In the genomic region with DNA sequence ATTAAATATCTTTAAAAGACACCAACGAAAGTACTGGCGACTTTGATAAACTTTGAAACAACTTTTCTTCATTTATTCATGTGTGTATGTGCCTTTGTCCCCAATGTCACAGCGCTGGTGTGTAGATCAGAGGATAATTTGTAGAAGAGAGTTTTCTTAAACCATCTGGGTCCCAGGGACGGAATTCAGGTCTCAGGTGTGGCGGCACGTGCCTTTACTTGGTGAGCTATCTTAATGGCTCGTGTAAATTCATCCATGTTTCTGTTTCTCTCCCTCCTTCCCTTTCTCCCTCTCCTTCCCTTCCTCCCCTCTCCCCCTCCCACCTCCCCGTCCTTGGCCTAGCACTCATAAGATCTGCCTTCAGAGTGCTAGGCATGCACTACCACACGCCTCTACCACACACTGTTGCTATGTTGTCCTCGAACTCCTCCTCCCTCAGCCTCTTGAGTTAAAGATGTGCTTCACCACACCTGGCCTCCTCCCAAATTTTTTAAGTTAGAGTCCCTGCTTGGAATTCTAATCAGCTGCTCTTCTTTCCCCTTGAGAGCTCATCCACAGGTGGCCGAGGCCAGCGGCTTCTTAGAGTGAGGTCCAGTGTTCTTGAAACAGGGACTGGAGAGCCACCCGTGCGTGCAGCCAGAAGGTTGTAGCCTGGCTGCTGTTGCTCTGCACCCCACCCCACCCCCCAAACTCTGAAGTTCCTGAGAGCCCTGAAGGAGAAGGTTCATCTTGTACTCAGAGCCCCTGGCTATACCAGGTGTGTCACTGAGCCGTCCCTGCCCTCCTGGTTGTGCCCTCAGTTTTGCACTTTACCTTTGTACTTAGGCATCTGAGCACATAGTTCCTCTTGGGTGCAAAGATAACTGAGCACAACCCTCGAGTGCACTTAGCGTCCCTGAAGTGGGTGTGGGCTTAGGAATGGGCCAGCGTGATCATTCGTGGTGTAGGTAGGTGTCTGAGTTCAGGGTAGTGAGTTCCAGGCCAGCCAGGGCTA, we compare ENCODE assay signal across 8 mouse cellular contexts. TPM values are rescaled to one million over a fixed set of nuclear protein-coding genes. Genes with fewer than 3 reads are reported as not detected.
DNase-seq lines count a peak whose midpoint lies in the region; ATAC-seq and TF ChIP-seq lines count a peak whose summit lies in the region.

No protein-coding gene starts in this region.

- 27% methylated on average over 19 of the region's 19 CpGs for WGBS in hindbrain, embryonic 10.5 days
- 25% methylated on average over 19 of the region's 19 CpGs for WGBS in limb, embryonic 15.5 days

- no peaks in the 10 kb centered on the region for H3K9me3 ChIP-seq in G1E (replicated peaks)
- H3K9me3 ChIP-seq in hindbrain, embryonic 10.5 days = no peaks in the 10 kb centered on the region
- no peaks in the 10 kb centered on the region for H3K9me3 ChIP-seq in limb, embryonic 15.5 days

- H3K4me2 ChIP-seq in limb, embryonic 15.5 days = peak overlapping the region; percentile 80
- H3K4me2 ChIP-seq in myocyte (ENCODE audit: low read depth) = peak overlapping the region; percentile 85

- H3K36me3 ChIP-seq in G1E (replicated peaks) (peaks cover 69% of the 10 kb centered on the region), myocyte (ENCODE audit: control insufficient read depth, insufficient read depth) (no peaks in the 10 kb centered on the region)
- peaks cover 33% of the 10 kb centered on the region for H3K36me3 ChIP-seq in hindbrain, embryonic 10.5 days
- H3K36me3 ChIP-seq in limb, embryonic 15.5 days = 0 out of 2 replicates have a peak, but pooled peaks cover 4% of the 10 kb centered on the region

- TF ChIP-seq POLR2A in myocyte (IDR thresholded peaks at IDR 0.05; ENCODE audit: insufficient read length, low read depth) = no peak

- H3K27me3 ChIP-seq in G1E (ENCODE audit: insufficient read depth, low read length) (no peaks in the 10 kb centered on the region), myocyte (ENCODE audit: control insufficient read depth, insufficient read depth, insufficient read length) (no peaks in the 10 kb centered on the region)
- no peaks in the 10 kb centered on the region for H3K27me3 ChIP-seq in hindbrain, embryonic 10.5 days (ENCODE audit: insufficient read depth, poor library complexity, severe bottlenecking)
- no peaks in the 10 kb centered on the region for H3K27me3 ChIP-seq in limb, embryonic 15.5 days

- peaks cover 88% of the 10 kb centered on the region for H3K4me1 ChIP-seq in G1E (ENCODE audit: insufficient read depth, low read depth, low read length)
- H3K4me1 ChIP-seq in hindbrain, embryonic 10.5 days (replicated peaks) = peaks cover 63% of the 10 kb centered on the region
- H3K4me1 ChIP-seq in limb, embryonic 15.5 days = peaks cover 43% of the 10 kb centered on the region

- ATAC-seq in G1E (ENCODE audit: extremely low read depth, insufficient number of reproducible peaks, low FRiP score, poor library complexity, severe bottlenecking) = no peak
- no peak for ATAC-seq in limb, embryonic 15.5 days (ENCODE audit: insufficient number of reproducible peaks, low FRiP score, low TSS enrichment, low read depth)
- no peak for ATAC-seq in activated CD4-positive, CD25-positive, alpha-beta regulatory T cell, adult 4 months

- TF ChIP-seq CTCF in G1E (IDR thresholded peaks at IDR 0.05; ENCODE audit: low read depth, low read length) = no peak

- DNase-seq in 3T3-L1 (ENCODE audit: low read depth, low spot score) (peak; percentile 16), G1E (ENCODE audit: low spot score) (no peak)
- DNase-seq in hindbrain, embryonic 10.5 days (ENCODE audit: low spot score) = peak; percentile 17
- no peak for DNase-seq in B cell, adult 2 months
- DNase-seq in right cerebral cortex, postnatal 10 days (ENCODE audit: low spot score in 2 of 2) = no peak

- peak overlapping the region; percentile 75 for H3K4me3 ChIP-seq in G1E (ENCODE audit: low read depth, low read length)
- H3K4me3 ChIP-seq in hindbrain, embryonic 10.5 days = peak overlapping the region; percentile 83
- H3K4me3 ChIP-seq in limb, embryonic 15.5 days = peak overlapping the region; percentile 72
- peak overlapping the region; percentile 57 for H3K4me3 ChIP-seq in myocyte

- H3K79me2 ChIP-seq in myocyte (ENCODE audit: control insufficient read depth, insufficient read depth) = peaks cover 51% of the 10 kb centered on the region

- peak overlapping the region; percentile 57 for H3ac ChIP-seq in myocyte (ENCODE audit: control insufficient read depth, insufficient read length)

- H3K9ac ChIP-seq in limb, embryonic 15.5 days = peak overlapping the region; percentile 91

- peak overlapping the region; percentile 94 for H3K27ac ChIP-seq in hindbrain, embryonic 10.5 days
- H3K27ac ChIP-seq in limb, embryonic 15.5 days = peak overlapping the region; percentile 94

TF ChIP-seq in myocyte, 11 proteins besides CTCF, POLR2A, EP300 and RAD21:
- no peak for TF ChIP-seq REST (IDR thresholded peaks at IDR 0.05; ENCODE audit: insufficient read depth, insufficient read length)
- no peak for TF ChIP-seq USF1 (IDR thresholded peaks at IDR 0.05; ENCODE audit: low read depth)
- no peak for TF ChIP-seq MYOG (IDR thresholded peaks at IDR 0.05; ENCODE audit: control insufficient read depth in 1 of 3, insufficient read depth in 1 of 3, insufficient read length in 2 of 3, low read depth in 2 of 3)

RNA-seq across cellular contexts. Expression of a gene that starts 1.1 kb away (rescaled TPM):
- 13.8 and 21.1 TPM in 2 replicates for total RNA-seq in G1E (2014; fragmentation: Nextera tagmentation)
- total RNA-seq in G1E (2017) = 32.5 and 33.9 TPM in 2 replicates
- polyA plus RNA-seq in G1E (2012) = 13.9 and 14.8 TPM in 2 replicates
- polyA plus RNA-seq in hindbrain, embryonic 10.5 days (2016; fragmentation: Nextera tagmentation; extraction: Ambion mirVana) = 71.5 and 75.4 TPM in 2 replicates
- polyA plus RNA-seq in limb, embryonic 15.5 days (2015; fragmentation: Nextera tagmentation; extraction: Ambion mirVana) = 122 and 141 TPM in 2 replicates
- 77.7 TPM for polyA plus RNA-seq in myocyte (2012; fragmentation: generic; extraction: Trizol)
- 1 to 10 TPM; 3.4 to 3.5 TPM for polyA plus RNA-seq in activated CD4-positive, CD25-positive, alpha-beta regulatory T cell, adult 4 months (2017; shearing (Covaris generic))

RNA-seq across cellular contexts. Expression of a gene that starts 1.4 kb away (rescaled TPM):
- total RNA-seq in G1E (2014; fragmentation: Nextera tagmentation) (18.3 and 26.0 TPM in 2 replicates), G1E (2017) (10.8 and 16.1 TPM in 2 replicates)
- polyA plus RNA-seq in G1E (2012) (13.5 and 21.7 TPM in 2 replicates), myocyte (2012; fragmentation: generic; extraction: Trizol) (4.9 TPM)
- polyA plus RNA-seq in hindbrain, embryonic 10.5 days (2016; fragmentation: Nextera tagmentation; extraction: Ambion mirVana) = 13.2 and 15.1 TPM in 2 replicates
- 8.4 and 9.9 TPM in 2 replicates for polyA plus RNA-seq in limb, embryonic 15.5 days (2015; fragmentation: Nextera tagmentation; extraction: Ambion mirVana)
- 1 to 10 TPM; 4.0 to 5.6 TPM for polyA plus RNA-seq in activated CD4-positive, CD25-positive, alpha-beta regulatory T cell, adult 4 months (2017; shearing (Covaris generic))

RNA-seq across cellular contexts. Expression of a gene that starts 56.4 kb away (rescaled TPM):
- 53.9 and 57.2 TPM in 2 replicates for total RNA-seq in G1E (2014; fragmentation: Nextera tagmentation)
- 68.2 and 70.6 TPM in 2 replicates for total RNA-seq in G1E (2017)
- 65.0 and 68.9 TPM in 2 replicates for polyA plus RNA-seq in G1E (2012)
- polyA plus RNA-seq in hindbrain, embryonic 10.5 days (2016; fragmentation: Nextera tagmentation; extraction: Ambion mirVana) = 192 and 303 TPM in 2 replicates
- 107 and 121 TPM in 2 replicates for polyA plus RNA-seq in limb, embryonic 15.5 days (2015; fragmentation: Nextera tagmentation; extraction: Ambion mirVana)
- 252 TPM for polyA plus RNA-seq in myocyte (2012; fragmentation: generic; extraction: Trizol)
- polyA plus RNA-seq in activated CD4-positive, CD25-positive, alpha-beta regulatory T cell, adult 4 months (2017; shearing (Covaris generic)) = 10 to 100 TPM; 14.7 to 17.6 TPM

Comparison
In these comparisons a context has a peak if more than half of its experiments do, and no peak if none do; other contexts are left out.
1. DNase-seq: peak in 3T3-L1 (single experiment) and hindbrain, embryonic 10.5 days (single experiment); none in G1E (single experiment), B cell, adult 2 months (0 of 2) and right cerebral cortex, postnatal 10 days (0 of 2).
2. Peak in every context shown above with its lines, with median percentiles within 50 percentile points of each other: H3K4me3 ChIP-seq.